Mouse (Mus musculus) ES-Bruce4 (cell line): ENCODE results near the gene Cdc42bpa.

Experiments used
- CTCF ChIP-seq: IDR thresholded peaks from one replicate; pipeline ENCODE4 v1.8.1; 2011; ENCODE audit warnings: low read depth, low read length
- EP300 ChIP-seq: IDR thresholded peaks from 2 replicates; pipeline ENCODE4 v1.6.1; 2011; ENCODE audit warnings: low read depth, low read length; ENCODE audit not compliant: insufficient read depth
- POLR2A ChIP-seq: IDR thresholded peaks from one replicate; pipeline ENCODE4 v1.8.1; 2011; ENCODE audit warnings: low read length; ENCODE audit not compliant: insufficient read depth

DNA sequence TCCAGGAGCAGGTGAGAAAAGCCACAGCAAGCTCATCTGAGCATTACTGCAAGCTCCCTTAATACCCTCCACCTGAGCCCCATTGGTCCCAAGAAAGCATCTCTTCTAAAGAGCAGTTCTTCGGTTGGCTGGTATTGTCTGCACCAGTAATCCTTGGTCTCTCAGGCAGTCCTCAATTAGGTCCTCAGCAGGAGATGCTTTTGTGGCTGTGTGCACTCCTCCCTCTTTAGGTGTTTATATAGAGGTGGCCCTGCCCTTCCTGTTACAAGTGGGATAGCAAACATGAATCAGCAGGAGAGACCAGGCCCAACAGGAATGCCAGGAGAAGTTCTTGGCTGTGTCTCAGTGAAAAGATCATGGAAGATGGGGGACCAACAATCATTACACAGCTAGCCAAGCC is 23.9 kb downstream of the Cdc42bpa start:
- no peak for TF ChIP-seq CTCF
- TF ChIP-seq POLR2A: no peak
- no peak for TF ChIP-seq EP300
